Mouse (Mus musculus): ENCODE measurements around the gene Ifrd1.

DNA sequence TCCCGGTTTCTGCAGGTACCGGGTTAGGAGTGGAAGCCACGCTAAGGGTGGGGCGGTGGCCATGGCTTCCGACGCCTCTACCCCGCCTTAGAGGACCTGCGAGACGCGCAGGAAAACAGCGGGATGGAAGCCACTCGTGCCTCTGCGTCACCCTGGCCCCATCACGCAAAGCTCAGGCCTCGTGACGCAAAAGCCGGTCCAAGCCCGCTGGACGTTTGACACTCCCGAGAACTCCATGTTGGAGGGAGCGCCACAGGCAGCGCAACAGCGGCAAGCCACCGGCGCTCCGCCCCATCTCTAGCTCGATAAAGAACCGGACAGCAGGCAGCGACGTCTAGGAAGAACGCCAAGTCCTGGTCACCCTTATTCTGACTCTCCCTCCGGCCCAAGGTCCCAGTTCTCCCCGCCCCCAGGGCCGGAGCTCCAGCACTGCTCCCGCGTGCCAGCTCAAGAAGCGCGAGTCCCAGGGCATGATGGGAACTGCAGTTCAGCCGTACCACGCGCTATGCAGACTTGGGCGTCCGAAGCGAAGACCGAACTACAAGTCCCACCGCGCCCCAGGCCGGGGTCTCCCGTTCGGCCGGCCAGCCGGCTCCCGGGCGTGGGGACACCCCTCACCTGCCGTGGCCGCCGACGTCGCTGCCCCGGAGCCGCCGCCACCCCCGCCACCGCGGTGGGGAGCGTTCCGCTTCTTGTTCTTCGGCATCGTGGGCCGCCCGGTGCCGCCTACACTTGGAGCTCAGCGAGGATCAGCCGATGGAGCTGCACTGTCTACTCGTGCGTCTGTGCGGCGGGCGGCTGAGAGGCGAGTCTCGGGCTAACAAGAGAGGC lies 25.8 kb downstream of the Ifrd1 start:
- TF ChIP-seq EP300 (IDR thresholded peaks at IDR 0.05; ENCODE audit: insufficient read depth, low read depth, low read length) (peak; percentile 89), CTCF (IDR thresholded peaks at IDR 0.05) (peak; percentile 55)

Data from heart, adult 2 months (tissue).